Mouse (Mus musculus) effector memory CD4-positive, alpha-beta T cell, adult 7 months (primary cell): Measurements from ENCODE around the gene Gm10198. TPM values are rescaled to one million over a fixed set of nuclear protein-coding genes. Genes with fewer than 3 reads are reported as not detected.

Experiments
- polyA plus RNA-seq: library from polyadenylated mRNA; unstranded; fragments of 100-300 nt; shearing (Covaris generic); gene quantifications from one replicate; pipeline ENCODE4 v1.2.1, GENCODE M21; 2017

Gene Gm10198
- polyA plus RNA-seq = not detected

GRCm38 (mm10) chr13:111592485-111592884 lies at the start of gene Gm10198:
Gene Gm10198 (plus strand): TSS chr13:111592785.

Other genes with a start within 250 kb of the Gm10198 start
- 294 TPM for gene Gpbp1, start 102.7 kb upstream of the Gm10198 start, polyA plus RNA-seq
- not detected for gene Gm49496, start 42.8 kb upstream of the Gm10198 start, polyA plus RNA-seq
- 15.2 TPM for gene Mier3, start 88.2 kb downstream of the Gm10198 start, polyA plus RNA-seq
- 57.4 TPM for gene Map3k1, start 216.2 kb downstream of the Gm10198 start, polyA plus RNA-seq